Mouse (Mus musculus) Muller cell, postnatal 12 days (primary cell): ENCODE results near the gene Hydin.
A peak's percentile ranks its signal among the peaks of the same experiment; 100 is the strongest.

Experiments
- DNase-seq: peaks from one replicate; pipeline ENCODE4 v3.0.0-alpha.2; 2015; ENCODE audit errors: inconsistent ontology term

Hydin gene

DNA sequence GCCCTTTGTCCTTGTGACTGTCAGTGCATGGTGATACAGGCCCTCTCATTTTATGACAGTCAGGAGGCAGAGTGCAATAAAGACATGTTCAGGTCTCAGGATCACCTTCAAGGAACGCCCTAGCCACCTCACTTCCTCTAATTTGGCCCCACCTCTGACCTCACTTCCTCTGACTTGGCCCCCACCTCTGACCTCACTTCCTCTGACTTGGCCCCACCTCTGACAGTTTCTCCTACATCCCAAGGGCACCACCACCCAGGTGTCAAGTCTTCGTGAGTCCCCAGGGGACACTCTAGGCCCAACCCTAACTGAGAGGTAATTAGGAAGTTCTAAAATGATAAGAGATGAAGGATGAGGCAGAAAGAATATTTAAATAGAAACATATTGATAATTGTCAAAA is 177.5 kb downstream of the Hydin start:
- no peak for DNase-seq

DNA sequence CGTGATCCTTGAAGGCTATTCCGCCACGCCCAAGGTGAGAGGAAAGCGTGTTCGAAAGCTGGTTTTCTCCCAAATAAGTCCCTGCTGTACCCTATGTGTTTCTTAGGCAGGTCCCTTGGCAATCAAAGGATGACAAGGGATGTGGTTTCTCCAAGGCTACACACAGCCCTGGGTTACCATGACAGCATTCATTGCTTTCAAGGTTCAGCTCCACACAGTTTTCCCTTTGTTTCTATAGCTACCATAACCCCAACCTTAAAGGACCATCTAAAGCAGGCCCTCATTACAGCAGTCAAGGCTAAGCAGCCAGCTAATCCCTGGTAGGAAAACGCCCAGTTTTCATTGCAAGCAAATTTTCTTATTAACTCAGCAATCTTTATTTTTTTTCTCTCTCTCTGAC is 183.7 kb downstream of the Hydin start:
- DNase-seq: no peak

DNA sequence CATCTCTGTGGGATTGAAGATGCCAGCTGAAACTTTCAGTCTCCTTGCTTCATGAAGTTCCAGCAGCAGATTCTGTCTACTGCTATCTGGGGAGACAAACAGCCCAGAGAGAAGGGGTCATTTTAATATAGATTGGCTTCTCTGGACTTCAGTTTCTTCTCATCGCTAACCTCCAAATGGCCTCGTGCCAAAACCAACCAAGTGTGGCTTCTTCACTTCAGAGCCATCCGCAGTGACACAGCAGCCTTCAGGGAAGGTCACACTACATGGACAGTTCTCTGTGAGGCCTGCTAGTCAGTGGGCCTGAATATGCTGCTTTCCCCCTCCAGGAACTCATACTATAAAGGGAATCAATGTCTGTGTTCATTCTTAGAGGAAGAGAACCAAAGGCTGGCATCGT is 187.7 kb downstream of the Hydin start:
- no peak for DNase-seq

DNA sequence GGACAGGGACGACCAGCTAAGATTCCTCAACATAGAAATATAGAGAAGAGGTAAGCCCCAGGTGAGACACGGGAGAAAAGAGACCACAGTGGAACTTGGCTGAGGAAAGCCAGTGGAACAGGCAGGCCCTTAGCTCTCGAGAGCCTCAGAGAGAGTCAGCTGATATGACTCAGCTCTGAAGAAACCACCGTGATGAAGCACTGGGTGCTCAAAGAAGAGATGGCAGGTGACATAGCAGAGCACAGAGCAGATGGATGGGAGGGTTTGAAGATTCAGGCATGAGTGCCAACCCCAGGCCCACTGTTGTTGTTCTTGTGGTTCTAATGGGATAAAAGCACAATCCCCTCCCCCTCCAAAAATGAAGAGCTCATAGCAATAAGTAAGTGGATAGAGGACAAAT is 190.6 kb downstream of the Hydin start:
- no peak for DNase-seq

DNA sequence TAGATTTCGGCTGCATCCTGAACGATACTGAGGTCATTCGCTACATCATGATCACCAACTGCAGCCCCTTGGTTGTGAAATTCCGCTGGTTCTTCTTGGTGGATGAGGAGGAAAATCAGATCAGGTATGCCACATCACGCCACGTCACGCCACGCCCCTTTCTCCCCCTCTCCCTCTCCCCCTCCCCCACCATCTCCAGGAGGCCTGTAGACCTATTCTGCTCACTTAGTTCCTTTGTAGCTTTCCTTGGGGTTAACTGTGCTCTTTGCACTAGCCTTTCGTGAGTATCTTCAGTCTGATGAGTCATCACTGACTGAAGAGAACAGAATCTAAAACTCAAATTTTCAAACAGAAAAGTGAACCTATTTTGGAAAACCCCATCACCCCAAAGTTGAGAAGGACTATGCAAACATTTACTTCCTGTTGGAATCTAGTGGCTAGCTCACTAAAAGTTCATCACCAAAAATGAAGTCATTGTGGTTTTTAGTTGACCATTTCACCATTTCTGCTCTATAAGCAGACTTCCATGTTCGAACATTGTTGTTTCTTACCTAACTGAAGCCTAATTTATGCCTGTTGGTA is 195.9 kb downstream of the Hydin start:
- no peak for DNase-seq

DNA sequence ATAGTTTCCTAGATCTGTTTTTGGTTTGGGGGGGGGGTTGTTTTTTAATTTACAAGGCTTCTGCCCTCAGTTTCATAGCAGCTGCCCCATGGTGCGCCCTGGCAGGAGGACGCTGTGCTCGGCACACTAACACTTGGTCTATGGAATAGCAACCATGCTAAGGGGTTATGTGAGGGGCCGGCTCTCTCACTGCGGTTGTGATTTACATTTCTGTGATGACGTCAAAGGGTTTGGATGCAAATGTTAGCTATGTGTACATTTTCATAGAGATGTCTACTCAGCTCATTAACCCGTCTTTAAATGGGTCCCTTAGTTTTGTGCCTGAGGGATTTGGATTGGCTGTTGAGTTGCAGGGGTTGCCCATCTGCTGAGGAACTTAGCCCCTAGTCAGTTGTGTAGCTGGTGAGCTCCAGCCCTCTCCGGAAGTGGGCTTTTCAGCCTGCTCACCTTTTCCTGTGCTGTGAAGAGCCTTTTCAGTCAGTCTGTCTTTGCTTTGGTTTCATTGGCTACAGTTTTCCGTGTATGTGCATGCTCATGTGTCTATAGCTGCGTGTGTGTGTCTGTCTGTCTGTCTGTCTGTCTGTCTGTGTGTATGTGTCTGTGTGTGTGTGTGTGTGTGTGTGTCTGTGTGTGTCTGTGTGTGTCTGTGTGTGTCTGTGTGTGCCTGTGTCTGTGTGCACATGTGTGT is 197.1 kb downstream of the Hydin start:
- no peak for DNase-seq

DNA sequence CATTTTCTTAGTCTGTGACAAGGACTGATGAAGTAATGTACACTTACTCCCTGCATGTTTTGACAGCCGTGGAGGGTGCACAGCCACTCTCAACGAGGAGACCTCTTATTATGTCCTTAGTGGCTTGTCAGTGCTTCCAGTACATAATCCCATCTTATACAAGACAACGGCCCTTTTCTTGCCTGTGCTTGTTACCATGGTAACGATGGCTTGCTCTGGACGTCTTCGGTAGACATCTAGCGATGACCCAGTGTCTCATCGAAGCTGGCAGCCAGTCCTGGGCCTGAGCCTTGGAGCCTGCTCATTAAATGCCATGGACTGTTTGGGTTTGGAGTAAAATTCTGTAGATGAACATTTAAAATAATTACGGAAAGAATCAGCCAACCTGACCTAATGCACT is 198.8 kb downstream of the Hydin start:
- DNase-seq: peak; percentile 6

DNA sequence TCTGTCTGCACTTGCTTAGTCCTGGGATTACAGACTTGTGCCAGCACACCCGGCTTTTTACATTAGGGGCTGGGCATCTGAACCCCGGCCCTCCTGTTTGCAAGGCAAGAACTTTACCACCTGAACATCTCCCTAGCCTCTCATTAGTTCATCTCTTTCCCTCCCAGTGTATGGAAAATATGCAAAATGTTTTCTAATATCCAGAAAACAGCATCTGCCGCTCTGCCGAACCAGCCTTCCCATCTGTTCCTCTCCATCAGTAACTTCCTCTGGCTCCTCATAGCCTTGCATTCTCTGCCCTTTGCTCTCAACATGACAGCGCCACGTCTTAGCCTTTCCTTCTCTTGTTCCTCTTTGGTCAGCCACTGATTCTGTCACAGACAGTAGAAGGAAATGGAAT is 210.5 kb downstream of the Hydin start:
- no peak for DNase-seq

DNA sequence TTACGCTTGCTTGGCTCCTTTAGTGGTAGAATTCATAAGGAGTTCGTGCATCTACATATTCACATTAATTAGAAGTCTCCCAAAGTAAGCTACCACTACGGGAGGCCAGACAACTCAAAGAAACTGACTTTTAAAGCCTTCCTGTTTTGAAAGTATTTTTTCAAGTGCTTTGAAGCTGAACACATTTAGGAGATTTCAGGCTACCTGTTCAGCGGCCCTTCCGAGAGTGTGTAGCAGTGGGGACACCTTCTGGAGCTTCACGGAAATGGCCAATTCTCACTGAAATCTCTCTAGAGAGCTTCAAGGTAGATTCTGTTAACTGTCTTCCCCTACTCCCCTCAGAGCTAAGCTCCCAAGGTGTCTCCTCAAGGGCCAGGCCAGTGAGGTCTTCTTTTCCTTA is 211.8 kb downstream of the Hydin start:
- peak; percentile 46 for DNase-seq

DNA sequence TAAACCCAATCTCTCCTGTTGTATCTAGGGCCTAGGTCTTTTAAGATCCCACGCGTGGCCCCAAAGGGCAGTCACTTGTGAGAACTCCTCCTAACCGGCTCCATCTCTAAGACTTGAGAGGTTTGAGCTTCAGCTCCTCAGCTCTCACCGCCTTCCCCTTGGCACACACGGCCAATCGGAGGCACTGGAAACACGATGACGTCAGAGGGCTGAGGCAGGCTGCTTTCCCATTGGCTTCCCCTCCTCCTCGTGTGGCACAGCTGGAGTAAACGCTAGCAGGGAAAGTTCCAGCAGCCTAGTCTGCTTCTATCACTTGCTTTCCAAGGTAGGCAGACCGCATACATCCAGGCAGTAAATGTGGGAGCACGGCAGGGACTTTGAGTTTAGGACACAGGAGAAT is 212.6 kb downstream of the Hydin start:
- no peak for DNase-seq

DNA sequence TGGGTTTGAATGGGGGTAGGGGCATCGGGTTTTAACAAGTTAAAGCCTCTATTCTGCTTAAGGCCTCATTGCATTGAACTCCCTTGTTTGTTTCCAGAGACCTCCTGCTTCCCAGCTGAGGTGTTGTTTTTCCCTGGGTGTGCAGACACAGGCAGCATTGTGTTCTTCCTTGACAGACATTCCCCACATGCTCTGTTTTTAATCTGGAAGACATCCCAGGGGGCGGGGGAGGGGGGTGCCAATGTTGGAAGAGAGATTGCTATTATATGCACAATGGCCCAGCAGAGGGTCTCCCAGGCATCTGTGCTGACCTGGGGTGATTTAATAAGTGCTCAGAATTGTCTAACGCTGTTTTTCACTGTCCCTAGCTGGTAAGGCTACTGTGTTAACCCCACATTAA is 215.5 kb downstream of the Hydin start:
- peak; percentile 61 for DNase-seq

DNA sequence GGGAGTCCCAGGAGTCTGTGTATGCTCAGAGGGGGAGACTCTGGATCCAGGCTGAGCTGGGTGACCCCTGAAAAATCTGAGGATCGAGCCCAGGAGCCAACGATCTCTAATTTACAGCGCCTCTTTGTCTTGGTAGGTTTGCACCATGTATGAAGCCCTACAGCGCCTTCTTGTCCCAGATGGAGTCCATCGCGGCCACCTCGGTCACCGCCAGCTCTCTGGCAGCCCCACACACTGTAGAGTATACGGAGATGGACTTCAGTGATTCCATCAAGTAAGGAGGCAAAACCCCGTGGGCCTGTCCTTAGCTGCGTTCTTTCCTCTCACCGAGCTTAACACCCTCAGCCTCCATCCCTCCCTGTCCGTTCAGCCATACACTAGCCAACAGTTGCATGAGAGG is 218.5 kb downstream of the Hydin start:
- DNase-seq: no peak

DNA sequence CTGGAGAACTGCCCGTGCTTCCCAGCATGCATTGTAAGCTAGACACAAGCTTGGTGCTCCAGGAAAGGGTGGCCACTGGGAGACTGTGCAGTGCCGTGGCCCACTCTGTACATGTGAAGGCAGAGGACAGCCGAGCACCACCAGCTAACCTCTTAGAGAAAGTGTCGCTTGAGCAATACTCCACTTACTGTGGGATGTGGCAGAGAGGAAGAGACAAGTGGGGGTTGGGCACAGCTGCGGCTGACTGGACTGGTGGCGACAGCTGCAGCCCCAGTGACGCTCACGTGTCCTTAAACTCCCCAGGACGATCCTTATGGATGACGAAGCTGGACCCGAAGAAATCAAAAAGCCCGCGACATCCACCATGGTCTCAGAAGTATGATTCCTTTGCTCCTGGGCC is 219.2 kb downstream of the Hydin start:
- DNase-seq: no peak

DNA sequence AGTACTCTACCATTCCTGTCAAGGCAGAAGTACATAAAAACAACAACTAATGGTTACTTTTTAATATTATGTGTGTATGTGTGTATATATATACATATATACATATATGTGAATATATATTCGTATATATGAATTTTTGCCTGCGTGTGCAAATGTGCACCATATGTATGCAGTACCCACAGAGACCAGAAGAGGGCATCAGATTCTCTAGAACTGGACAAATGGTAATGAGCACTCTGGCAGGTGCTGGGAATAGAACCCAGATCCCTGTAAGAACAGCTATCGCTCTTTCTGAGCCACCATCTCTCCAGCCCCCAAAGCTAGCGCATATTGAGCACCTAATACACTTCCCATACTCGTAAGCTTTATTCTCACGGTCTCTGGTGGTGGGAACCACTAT is 220.9 kb downstream of the Hydin start:
- no peak for DNase-seq

DNA sequence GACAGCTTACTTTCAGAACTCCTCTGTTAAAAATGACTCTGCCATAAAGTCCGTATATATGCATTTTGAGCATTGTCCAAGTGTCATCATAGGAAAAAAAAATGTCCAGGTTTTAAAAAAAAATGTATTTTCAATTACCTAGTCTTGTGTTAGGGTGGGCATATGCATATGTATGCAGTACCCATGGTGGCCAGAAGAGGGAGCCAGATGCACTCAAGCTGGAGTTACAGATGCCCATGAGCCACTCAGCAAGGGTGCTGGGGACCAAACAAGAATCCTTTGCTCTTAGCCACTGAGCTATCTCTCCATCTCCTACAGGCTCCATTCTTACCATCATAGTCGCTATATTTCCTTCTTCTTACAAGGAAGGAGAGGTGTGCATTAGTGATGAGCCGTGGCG is 222.6 kb downstream of the Hydin start:
- no peak for DNase-seq

DNA sequence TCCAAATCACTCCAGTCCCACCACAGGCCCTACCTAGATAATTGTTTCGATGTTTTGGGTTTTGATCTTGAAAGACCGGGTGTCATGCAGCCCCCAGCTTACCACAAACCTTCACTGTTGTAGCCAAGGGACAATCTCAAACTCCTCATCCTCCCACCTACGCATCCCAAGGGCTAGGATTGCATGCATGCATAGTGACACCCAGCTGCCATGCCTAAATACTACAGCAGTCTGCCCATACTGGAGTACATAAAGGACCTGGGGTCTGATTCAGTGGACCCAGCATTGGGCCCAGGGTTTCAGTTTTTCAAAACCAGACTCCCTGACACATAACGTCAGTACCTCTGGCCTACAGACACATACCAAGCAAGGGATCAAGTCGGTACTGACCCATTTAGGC is 224.3 kb downstream of the Hydin start:
- DNase-seq: no peak

DNA sequence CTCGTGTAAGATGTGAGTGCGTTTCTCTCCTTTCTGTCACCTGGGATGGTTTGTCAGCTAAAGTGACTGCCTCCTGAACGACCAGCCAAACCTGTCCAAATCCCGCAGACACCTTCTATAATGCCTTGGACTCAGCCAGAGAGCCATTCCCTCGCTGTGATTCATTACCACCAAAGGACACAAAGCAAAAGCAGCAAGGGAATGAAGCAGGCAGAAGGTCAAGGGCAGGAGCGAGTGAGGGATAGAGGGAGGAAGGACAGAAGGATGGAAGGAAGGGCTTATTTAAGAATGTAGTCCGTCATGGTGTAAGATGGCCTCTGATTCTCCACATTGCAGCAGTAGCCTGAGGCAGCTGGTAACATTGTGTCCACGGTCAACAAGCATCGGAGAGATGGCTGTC is 229.5 kb downstream of the Hydin start:
- DNase-seq: no peak

DNA sequence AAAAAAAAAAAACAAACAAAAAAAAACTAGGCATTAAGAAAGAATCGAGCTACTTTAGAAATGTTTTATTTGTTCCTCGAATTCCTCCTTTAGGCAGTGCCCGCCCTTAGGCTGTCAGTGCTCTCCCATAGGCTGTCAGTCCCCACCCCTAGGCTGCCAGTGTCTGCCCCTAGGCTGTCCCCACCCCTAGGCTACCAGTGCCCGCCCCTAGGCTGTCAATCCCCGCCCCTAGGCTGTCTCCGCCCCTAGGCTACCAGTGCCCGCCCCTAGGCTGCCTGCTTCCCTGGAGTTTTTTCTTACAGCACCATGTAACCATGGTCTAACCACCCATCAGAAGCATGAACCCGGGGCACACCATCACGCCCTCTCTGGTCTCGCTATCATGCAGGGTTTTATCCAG is 233.5 kb downstream of the Hydin start:
- no peak for DNase-seq

DNA sequence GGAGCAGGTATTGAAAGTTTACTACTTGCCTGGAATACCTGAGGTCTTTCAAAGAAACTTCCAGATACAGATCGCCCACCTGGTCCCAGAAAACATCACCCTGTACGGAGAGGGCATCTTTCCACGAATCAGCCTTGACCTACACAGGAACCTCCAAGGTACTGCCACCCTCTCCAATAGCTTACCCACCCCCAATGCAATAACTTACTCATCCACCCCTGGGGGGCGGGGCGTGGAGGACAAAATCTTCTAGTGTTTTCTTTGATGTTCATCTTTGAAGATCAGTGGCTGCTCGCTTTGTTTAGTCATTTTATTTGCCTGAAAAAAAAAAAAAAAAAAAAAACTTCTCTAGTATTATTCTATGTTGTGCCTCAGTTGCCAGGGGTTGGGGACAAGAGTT is 233.9 kb downstream of the Hydin start:
- no peak for DNase-seq

DNA sequence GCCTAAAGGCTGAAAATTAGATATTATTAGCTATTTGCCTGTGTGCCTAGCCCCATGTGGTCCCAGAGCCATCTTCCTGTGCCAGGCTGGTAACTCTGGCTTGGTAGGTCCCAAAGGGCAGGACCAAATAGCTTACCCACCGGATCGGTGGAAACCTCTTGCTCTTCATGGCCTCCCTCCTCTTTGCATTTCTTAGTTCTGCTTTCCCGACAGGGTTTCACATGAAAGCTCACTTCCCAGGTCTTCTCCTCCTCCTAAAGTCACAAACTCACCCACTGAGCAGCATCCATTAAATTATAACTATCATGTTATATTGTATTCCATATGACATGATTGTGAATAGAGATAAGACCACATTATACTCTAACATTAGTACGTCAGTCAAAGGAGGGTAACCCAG is 234.6 kb downstream of the Hydin start:
- DNase-seq: no peak

DNA sequence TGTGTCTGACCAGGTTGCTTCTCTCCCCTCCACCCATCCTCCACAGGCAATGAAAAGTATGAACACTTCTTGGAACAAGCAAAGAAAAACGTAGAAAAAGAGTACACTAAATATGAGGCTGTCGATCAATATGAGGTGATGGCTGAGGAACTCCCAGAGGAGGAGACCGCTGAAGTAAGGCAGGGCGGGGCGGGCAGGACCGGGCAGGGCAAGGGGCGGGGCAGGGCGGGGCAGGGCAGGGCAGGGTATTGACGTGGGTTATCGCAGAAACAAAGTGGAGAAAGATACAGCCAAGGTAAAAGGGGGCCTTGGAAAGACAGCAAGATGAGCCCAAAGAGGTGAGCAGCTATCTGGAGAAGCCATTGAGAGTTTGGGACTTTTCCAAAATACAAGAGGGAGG is 236.1 kb downstream of the Hydin start:
- DNase-seq: no peak

DNA sequence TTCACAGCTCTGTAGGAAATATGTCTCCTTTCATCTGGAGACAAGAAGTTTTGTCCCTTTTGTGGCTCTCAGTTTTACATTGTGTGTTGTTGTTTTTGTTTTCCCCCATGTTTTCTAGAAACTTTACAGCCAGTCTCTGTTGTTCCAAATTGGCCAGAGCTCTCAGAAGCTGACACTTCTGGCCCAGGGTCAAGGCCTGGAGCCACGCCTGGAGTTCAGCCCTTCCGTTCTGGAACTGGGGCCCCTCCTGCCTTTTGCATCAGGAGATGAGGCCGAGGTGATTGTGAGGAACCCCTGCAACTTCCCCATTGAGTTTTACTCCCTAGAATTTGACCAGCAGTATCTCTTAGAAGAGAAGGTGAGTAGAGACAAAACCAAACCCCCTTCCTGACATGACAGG is 242.0 kb downstream of the Hydin start:
- DNase-seq: no peak

DNA sequence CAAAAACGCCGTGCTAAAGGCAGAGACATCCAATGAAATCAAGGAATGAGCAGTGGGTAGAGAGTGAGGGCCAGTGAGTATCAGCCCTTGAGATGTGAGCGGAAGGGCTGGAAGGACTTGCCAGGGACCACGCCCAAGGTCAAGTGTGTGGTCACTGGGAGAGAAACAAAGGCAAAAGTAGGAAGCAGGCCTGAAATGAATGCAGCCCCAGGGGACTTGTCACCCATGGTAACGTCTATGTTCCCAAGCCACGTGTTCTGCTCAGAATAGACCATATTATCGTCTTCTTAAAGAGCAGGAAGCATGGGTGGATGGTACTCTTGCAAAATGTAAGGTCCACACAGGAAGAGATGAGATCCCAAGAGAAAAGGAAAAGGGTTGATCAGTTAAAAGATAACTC is 253.0 kb downstream of the Hydin start:
- DNase-seq: no peak

DNA sequence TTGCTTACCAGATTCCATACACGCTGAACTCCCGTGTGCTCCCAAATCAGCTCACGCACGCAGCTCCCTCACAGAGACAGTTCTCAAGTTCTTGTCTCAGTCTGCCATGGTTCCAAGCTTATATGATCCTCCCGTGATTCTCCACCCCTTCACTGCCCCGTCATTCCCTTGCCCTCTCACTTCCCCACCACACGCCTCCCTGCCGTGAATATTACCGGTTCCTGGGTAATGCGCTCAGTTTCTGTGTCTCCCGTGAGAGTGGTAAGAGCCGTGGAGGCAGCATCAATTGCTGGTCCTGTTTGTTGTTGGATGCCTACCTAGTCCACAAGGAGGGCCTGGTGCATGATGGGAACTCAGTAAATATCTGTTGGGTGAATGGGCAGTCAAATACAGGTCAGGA is 255.1 kb downstream of the Hydin start:
- no peak for DNase-seq
